Mouse (Mus musculus): ENCODE data around the gene Dcaf8. TPM values are rescaled to one million over a fixed set of nuclear protein-coding genes. Genes with fewer than 3 reads are reported as not detected.

The Dcaf8 gene
- polyA plus RNA-seq, 1 experiment: 72.7 TPM

DNA sequence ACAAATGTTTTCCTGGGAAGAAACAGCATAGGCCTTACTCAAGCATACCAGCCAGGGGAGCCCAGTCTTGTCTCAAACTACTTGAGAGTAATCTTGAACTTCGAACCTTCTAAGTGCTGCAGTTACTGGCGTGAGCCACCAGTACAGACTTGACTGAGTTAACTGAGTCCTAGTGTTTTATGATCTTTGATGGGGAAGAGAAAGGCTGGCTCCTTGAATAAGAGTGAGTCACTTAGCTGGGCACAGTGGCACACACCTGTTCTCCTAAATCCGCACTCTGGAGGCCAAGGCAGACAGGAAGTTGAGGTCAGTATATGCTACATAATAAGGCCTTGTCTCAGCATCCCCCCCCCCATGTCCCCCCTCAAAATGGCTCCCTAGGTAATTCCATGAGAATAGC, 6.7 kb downstream of the Dcaf8 start:
- H3K4me3 ChIP-seq (replicated peaks; ENCODE audit: control insufficient read depth, low read depth, low read length): no peak overlapping the region
- 72% methylated on average over 3 of the region's 3 CpGs for WGBS
- TF ChIP-seq POLR2A (IDR thresholded peaks at IDR 0.05; ENCODE audit: borderline replicate concordance, control insufficient read depth, low read depth, low read length): no peak
- no peak for TF ChIP-seq CTCF (IDR thresholded peaks at IDR 0.05; ENCODE audit: control insufficient read depth, insufficient read depth, low read length)
- H3K4me1 ChIP-seq (ENCODE audit: control insufficient read depth, insufficient read depth, low read length): no peaks in the 10 kb centered on the region
- H3K27ac ChIP-seq (ENCODE audit: control insufficient read depth, insufficient read depth, low read depth, low read length, poor library complexity): no peak overlapping the region

DNA sequence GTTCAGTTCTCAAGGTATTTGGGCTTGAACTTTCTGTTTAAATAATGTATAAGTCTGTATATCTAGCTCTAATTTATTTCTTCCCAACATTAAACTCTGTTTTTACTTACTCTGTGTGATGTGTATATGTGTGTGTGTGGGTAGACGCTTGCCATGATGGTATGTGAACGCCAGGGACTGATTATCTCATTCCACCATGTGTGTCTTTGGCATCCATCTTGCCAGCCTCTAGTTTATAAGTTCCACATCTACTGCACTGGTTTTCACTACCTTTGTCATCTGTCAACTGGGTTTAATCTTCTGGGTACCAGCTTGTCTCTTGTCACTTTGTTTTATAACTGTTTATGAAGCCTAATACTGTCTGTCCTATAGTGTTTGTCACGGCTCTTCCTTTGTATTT, 7.6 kb downstream of the Dcaf8 start:
- H3K4me1 ChIP-seq (ENCODE audit: control insufficient read depth, insufficient read depth, low read length): no peaks in the 10 kb centered on the region
- WGBS: 64% methylated on average over 3 of the region's 3 CpGs
- H3K27ac ChIP-seq (ENCODE audit: control insufficient read depth, insufficient read depth, low read depth, low read length, poor library complexity): no peak overlapping the region

DNA sequence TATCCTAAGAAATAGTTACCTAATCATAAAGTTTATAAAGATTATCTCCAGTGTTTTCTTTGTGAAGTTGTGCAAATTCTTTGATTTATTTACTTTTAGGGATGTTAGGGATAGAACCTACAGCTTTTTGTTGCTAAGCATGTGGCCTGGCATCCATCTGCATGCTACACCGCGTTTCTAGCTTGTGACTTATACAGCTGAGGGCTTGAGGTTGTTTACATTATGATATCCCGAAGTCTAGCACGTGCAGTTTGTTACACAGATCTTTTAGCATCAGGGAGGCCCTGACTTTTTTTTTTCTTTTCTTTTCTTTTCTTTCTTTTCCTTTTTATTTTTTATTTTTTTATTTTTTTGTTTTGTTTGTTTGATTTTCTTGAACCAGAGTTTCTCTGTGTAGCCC, 12.1 kb downstream of the Dcaf8 start:
- TF ChIP-seq CTCF (IDR thresholded peaks at IDR 0.05; ENCODE audit: control insufficient read depth, insufficient read depth, low read length): no peak
- TF ChIP-seq POLR2A (IDR thresholded peaks at IDR 0.05; ENCODE audit: borderline replicate concordance, control insufficient read depth, low read depth, low read length): no peak
- no peak overlapping the region for H3K4me3 ChIP-seq (replicated peaks; ENCODE audit: control insufficient read depth, low read depth, low read length)

More for the DNA sequence above, 7.6 kb downstream of the Dcaf8 start:
- TF ChIP-seq CTCF (IDR thresholded peaks at IDR 0.05; ENCODE audit: control insufficient read depth, insufficient read depth, low read length) (no peak), POLR2A (IDR thresholded peaks at IDR 0.05; ENCODE audit: borderline replicate concordance, control insufficient read depth, low read depth, low read length) (no peak)
- no peak overlapping the region for H3K4me3 ChIP-seq (replicated peaks; ENCODE audit: control insufficient read depth, low read depth, low read length)

DNA sequence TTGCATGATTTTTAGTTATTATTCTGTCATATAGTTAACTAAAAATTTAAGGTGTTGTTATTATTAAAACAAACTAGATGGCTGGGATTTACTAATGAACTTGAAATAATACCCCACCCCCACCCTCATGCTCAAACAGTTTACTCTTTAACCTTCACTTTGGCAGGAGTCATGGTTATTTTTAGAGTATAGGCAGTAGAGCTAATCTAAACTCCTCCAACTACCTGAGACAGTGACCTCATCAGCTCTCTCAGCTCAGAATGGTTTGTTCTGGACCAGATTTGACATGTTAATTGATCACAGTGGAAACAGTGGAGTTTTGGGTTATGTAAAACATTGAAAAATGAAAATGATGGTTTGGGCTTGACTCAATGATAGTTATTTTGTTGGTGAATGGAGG, 12.6 kb downstream of the Dcaf8 start:
- no peak for TF ChIP-seq CTCF (IDR thresholded peaks at IDR 0.05; ENCODE audit: control insufficient read depth, insufficient read depth, low read length)
- TF ChIP-seq POLR2A (IDR thresholded peaks at IDR 0.05; ENCODE audit: borderline replicate concordance, control insufficient read depth, low read depth, low read length): no peak
- Histone ChIP-seq H3K4me1 (ENCODE audit: control insufficient read depth, insufficient read depth, low read length) (no peaks in the 10 kb centered on the region), H3K27ac (ENCODE audit: control insufficient read depth, insufficient read depth, low read depth, low read length, poor library complexity) (no peak overlapping the region), H3K4me3 (replicated peaks; ENCODE audit: control insufficient read depth, low read depth, low read length) (no peak overlapping the region)

More for the DNA sequence above, 12.1 kb downstream of the Dcaf8 start:
- Histone ChIP-seq H3K27ac (ENCODE audit: control insufficient read depth, insufficient read depth, low read depth, low read length, poor library complexity) (no peak overlapping the region), H3K4me1 (ENCODE audit: control insufficient read depth, insufficient read depth, low read length) (no peaks in the 10 kb centered on the region)
- 79% methylated on average over 4 of the region's 4 CpGs for WGBS

DNA sequence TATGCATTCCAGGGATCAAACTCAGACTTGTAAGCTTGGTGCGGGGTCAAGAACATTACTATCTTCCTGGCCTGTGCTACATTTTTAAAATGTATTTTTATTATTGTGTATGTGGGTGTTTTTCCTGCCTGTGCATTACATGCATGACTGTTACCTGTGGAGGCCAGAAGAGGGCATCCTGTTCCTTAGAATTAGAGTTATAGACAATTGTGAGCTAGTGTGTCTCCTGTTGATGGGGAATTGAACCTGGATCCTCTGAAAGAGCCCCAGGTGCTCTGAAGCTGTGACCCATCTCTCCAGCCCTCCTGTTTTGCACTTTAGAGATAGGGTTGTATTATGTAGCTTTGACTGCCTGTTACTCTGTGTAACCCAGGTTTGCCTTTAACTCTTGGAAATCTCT, 14.1 kb downstream of the Dcaf8 start:
- 83% methylated on average over 1 of the region's 1 CpGs for WGBS
- no peaks in the 10 kb centered on the region for H3K4me1 ChIP-seq (ENCODE audit: control insufficient read depth, insufficient read depth, low read length)
- no peak for TF ChIP-seq POLR2A (IDR thresholded peaks at IDR 0.05; ENCODE audit: borderline replicate concordance, control insufficient read depth, low read depth, low read length)
- no peak for TF ChIP-seq CTCF (IDR thresholded peaks at IDR 0.05; ENCODE audit: control insufficient read depth, insufficient read depth, low read length)
- no peak overlapping the region for H3K27ac ChIP-seq (ENCODE audit: control insufficient read depth, insufficient read depth, low read depth, low read length, poor library complexity)
- H3K4me3 ChIP-seq (replicated peaks; ENCODE audit: control insufficient read depth, low read depth, low read length): no peak overlapping the region

DNA sequence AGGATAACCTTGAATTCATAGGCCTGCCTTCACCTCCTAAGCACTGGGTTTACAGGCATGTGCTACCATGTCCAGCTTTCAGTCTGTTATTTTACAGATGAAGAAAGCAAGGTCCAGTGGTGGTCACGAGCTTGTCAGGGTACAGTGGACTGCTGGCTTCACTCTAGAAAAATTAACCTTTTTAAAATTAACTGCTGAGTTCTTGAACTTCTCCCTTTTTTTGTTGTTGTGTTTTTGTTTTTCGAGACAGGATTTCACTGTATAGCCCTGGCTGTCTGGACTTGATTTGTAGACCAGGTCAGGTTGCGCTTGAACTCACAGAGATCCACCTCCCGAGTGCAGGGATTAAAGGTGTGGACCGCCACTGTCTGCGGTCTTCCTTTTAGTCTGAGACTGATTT, 15.1 kb downstream of the Dcaf8 start:
- no peak overlapping the region for H3K4me3 ChIP-seq (replicated peaks; ENCODE audit: control insufficient read depth, low read depth, low read length)
- WGBS: 94% methylated on average over 6 of the region's 6 CpGs
- H3K4me1 ChIP-seq (ENCODE audit: control insufficient read depth, insufficient read depth, low read length): no peaks in the 10 kb centered on the region
- no peak for TF ChIP-seq POLR2A (IDR thresholded peaks at IDR 0.05; ENCODE audit: borderline replicate concordance, control insufficient read depth, low read depth, low read length)
- TF ChIP-seq CTCF (IDR thresholded peaks at IDR 0.05; ENCODE audit: control insufficient read depth, insufficient read depth, low read length): no peak
- H3K27ac ChIP-seq (ENCODE audit: control insufficient read depth, insufficient read depth, low read depth, low read length, poor library complexity): no peak overlapping the region

DNA sequence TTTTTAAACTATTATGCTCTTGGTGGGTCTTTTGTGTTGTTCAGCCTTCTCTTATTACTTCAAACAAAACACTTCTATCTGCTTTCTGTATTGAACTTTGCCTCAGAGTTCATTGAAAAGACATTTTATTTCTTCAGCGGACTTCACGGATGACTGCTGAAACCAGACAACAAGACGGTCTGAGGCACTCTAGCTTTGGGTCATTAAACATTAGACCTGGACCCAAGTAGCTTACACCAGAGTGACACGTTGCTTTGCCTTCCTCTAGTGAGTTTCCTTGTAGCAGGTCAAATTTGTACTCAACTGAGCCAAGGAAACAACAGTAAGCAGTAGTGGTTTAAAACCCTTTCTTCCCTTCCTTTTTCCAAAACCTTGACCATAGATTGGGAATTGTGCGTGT, 20.0 kb downstream of the Dcaf8 start:
- Histone ChIP-seq H3K4me3 (replicated peaks; ENCODE audit: control insufficient read depth, low read depth, low read length) (no peak overlapping the region), H3K4me1 (ENCODE audit: control insufficient read depth, insufficient read depth, low read length) (no peaks in the 10 kb centered on the region), H3K27ac (ENCODE audit: control insufficient read depth, insufficient read depth, low read depth, low read length, poor library complexity) (no peak overlapping the region)
- no peak for TF ChIP-seq POLR2A (IDR thresholded peaks at IDR 0.05; ENCODE audit: borderline replicate concordance, control insufficient read depth, low read depth, low read length)
- no peak for TF ChIP-seq CTCF (IDR thresholded peaks at IDR 0.05; ENCODE audit: control insufficient read depth, insufficient read depth, low read length)
- 86% methylated on average over 5 of the region's 5 CpGs for WGBS

DNA sequence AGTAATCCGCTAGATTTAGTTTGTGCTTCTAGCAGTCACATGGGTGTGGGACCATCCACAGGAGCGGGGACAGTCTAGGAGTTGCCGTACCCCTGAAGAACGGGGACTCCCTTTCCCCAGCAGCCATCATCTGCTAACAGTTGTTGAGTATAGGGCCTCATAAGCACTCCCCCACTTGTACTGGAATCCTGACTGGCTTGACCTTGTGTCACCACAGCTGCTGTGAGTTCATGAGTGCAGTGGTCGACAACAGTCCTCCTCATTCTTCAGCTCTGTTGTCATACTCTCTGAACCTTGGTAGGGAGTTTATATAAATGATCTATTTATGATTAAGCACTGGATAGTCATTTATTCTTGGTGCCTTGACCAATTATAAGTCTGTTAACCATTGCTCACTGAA, 21.9 kb downstream of the Dcaf8 start:
- WGBS: 90% methylated on average over 5 of the region's 5 CpGs

DNA sequence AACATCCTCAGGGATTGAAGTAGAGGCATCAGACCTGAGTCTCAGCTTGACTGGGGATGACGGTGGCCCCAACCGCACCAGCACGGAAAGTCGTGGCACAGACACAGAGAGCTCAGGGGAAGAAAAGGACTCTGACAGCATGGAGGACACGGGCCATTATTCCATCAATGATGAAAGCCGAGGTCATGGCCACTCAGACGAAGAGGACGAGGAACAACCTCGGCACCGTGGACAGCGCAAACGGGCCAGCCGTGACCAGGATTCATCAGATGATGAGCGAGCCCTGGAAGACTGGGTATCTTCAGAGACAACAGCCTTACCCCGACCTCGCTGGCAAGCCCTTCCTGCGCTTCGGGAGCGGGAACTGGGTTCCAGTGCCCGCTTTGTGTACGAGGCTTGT, 24.5 kb downstream of the Dcaf8 start:
- no peaks in the 10 kb centered on the region for H3K4me1 ChIP-seq (ENCODE audit: control insufficient read depth, insufficient read depth, low read length)
- no peak overlapping the region for H3K4me3 ChIP-seq (replicated peaks; ENCODE audit: control insufficient read depth, low read depth, low read length)
- TF ChIP-seq CTCF (IDR thresholded peaks at IDR 0.05; ENCODE audit: control insufficient read depth, insufficient read depth, low read length) (no peak), POLR2A (IDR thresholded peaks at IDR 0.05; ENCODE audit: borderline replicate concordance, control insufficient read depth, low read depth, low read length) (no peak)
- 94% methylated on average over 21 of the region's 21 CpGs for WGBS
- no peak overlapping the region for H3K27ac ChIP-seq (ENCODE audit: control insufficient read depth, insufficient read depth, low read depth, low read length, poor library complexity)

More for the DNA sequence above, 21.9 kb downstream of the Dcaf8 start:
- Histone ChIP-seq H3K4me3 (replicated peaks; ENCODE audit: control insufficient read depth, low read depth, low read length) (no peak overlapping the region), H3K4me1 (ENCODE audit: control insufficient read depth, insufficient read depth, low read length) (no peaks in the 10 kb centered on the region), H3K27ac (ENCODE audit: control insufficient read depth, insufficient read depth, low read depth, low read length, poor library complexity) (no peak overlapping the region)
- TF ChIP-seq POLR2A (IDR thresholded peaks at IDR 0.05; ENCODE audit: borderline replicate concordance, control insufficient read depth, low read depth, low read length) (no peak), CTCF (IDR thresholded peaks at IDR 0.05; ENCODE audit: control insufficient read depth, insufficient read depth, low read length) (no peak)
